10 mouse cellular contexts compared by ENCODE assay signal in the genomic region with DNA sequence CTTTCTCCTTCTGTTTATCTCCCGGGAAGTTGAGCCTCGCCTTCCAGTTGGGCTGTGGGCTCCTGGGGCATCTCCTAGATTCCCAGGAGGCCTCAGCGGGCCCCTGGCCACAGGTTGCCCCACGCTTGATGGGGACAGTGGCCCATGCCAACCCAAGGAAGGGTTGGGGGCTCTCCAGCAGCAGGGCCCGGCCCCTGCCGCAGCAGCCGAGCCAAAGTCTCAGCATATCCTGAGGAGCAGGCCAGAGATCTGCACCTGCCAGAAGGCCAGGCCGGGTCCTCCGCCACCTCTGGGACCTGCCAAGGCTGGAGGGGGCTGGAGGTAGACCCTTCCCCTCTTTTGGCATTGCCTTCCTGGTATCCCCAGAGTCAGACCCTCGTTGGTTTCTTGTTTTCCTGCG. TPM values are rescaled to one million over a fixed set of nuclear protein-coding genes. Genes with fewer than 3 reads are reported as not detected.
DNase-seq lines count a peak whose midpoint lies in the region; ATAC-seq and TF ChIP-seq lines count a peak whose summit lies in the region.
"Had no signal": no experiment of that assay in that cellular context is flagged by ENCODE, and none has a peak within 500 bp of the region (broad histone marks: within the 10 kb centered on the region; RNA-seq: fewer than 3 reads in every experiment).

No protein-coding gene starts in this region.

- peak overlapping the region; percentile 33; the same call in 1 of the 2 replicates for H3K4me3 ChIP-seq in kidney, postnatal 0 days (replicated peaks; ENCODE audit: low read depth, low read length)
- peak overlapping the region; percentile 63 for H3K4me3 ChIP-seq in forebrain, embryonic 11.5 days (ENCODE audit: low read depth, low read length)
- H3K4me3 ChIP-seq in limb, embryonic 10.5 days: peak overlapping the region; percentile 59; the same call in 1 of the 2 replicates
- H3K4me3 ChIP-seq in neural tube, embryonic 14.5 days (ENCODE audit: low read depth, low read length): peak overlapping the region; percentile 47

- H3K27me3 ChIP-seq in kidney, postnatal 0 days (ENCODE audit: insufficient read depth, low read length): peaks cover 39% of the 10 kb centered on the region
- H3K27me3 ChIP-seq in forebrain, embryonic 11.5 days (ENCODE audit: control insufficient read depth, insufficient read depth, low read length): peaks cover 51% of the 10 kb centered on the region
- H3K27me3 ChIP-seq in limb, embryonic 10.5 days (ENCODE audit: low read depth, poor library complexity, severe bottlenecking): peaks cover 77% of the 10 kb centered on the region
- H3K27me3 ChIP-seq in neural tube, embryonic 14.5 days (ENCODE audit: control insufficient read depth, insufficient read depth, low read length): peaks cover 4% of the 10 kb centered on the region

- H3K4me1 ChIP-seq in kidney, postnatal 0 days (replicated peaks; ENCODE audit: insufficient read depth, low read length): peaks cover 10% of the 10 kb centered on the region; the same call in 1 of the 2 replicates
- H3K4me1 ChIP-seq in forebrain, embryonic 11.5 days (replicated peaks; ENCODE audit: control insufficient read depth, insufficient read depth, low read length): peaks cover 3% of the 10 kb centered on the region; the same call in 1 of the 2 replicates
- H3K4me1 ChIP-seq in limb, embryonic 10.5 days: peaks cover 19% of the 10 kb centered on the region
- peaks cover 15% of the 10 kb centered on the region for H3K4me1 ChIP-seq in neural tube, embryonic 14.5 days (ENCODE audit: control insufficient read depth, insufficient read depth, low read length)

- H3K4me2 ChIP-seq in kidney, postnatal 0 days (ENCODE audit: low read length): peak overlapping the region; percentile 73
- H3K4me2 ChIP-seq in forebrain, embryonic 11.5 days (ENCODE audit: low read depth, low read length, severe bottlenecking): peak overlapping the region; percentile 86
- H3K4me2 ChIP-seq in neural tube, embryonic 14.5 days (ENCODE audit: low read depth, low read length): peak overlapping the region; percentile 86

- no peaks in the 10 kb centered on the region for H3K9me3 ChIP-seq in kidney, postnatal 0 days (replicated peaks; ENCODE audit: low read length)
- H3K9me3 ChIP-seq in forebrain, embryonic 11.5 days (ENCODE audit: control insufficient read depth, low read length): no peaks in the 10 kb centered on the region
- no peaks in the 10 kb centered on the region for H3K9me3 ChIP-seq in limb, embryonic 10.5 days (replicated peaks)
- H3K9me3 ChIP-seq in neural tube, embryonic 14.5 days (ENCODE audit: control insufficient read depth, low read length): no peaks in the 10 kb centered on the region

- WGBS in kidney, postnatal 0 days: 3% methylated on average over 11 of the region's 11 CpGs
- 2% methylated on average over 10 of the region's 11 CpGs for WGBS in forebrain, embryonic 11.5 days
- WGBS in limb, embryonic 10.5 days: under 1% methylated on average over 11 of the region's 11 CpGs
- WGBS in neural tube, embryonic 14.5 days: 1% methylated on average over 11 of the region's 11 CpGs

- no peak for ATAC-seq in kidney, postnatal 0 days (replicated peaks; ENCODE audit: low FRiP score, low read depth)
- ATAC-seq in forebrain, embryonic 11.5 days (replicated peaks; ENCODE audit: low FRiP score): no peak; the same call in 1 of the 2 replicates
- 0 out of 2 replicates have a peak, but pooled peaks have one; percentile 8 for ATAC-seq in neural tube, embryonic 14.5 days (ENCODE audit: low read depth)

- no peaks in the 10 kb centered on the region for H3K36me3 ChIP-seq in kidney, postnatal 0 days (ENCODE audit: insufficient read depth, low read length)
- no peaks in the 10 kb centered on the region for H3K36me3 ChIP-seq in forebrain, embryonic 11.5 days (ENCODE audit: control insufficient read depth, insufficient read depth, low read length)
- no peaks in the 10 kb centered on the region for H3K36me3 ChIP-seq in limb, embryonic 10.5 days
- no peaks in the 10 kb centered on the region for H3K36me3 ChIP-seq in neural tube, embryonic 14.5 days (ENCODE audit: control insufficient read depth, insufficient read depth, low read length)

- H3K27ac ChIP-seq in kidney, postnatal 0 days: no peak overlapping the region
- H3K27ac ChIP-seq in forebrain, embryonic 11.5 days (ENCODE audit: low read depth, low read length): no peak overlapping the region
- no peak overlapping the region for H3K27ac ChIP-seq in limb, embryonic 10.5 days
- H3K27ac ChIP-seq in neural tube, embryonic 14.5 days (ENCODE audit: low read depth, low read length): peak overlapping the region; percentile 55

- no peak for TF ChIP-seq CTCF in kidney, postnatal 0 days (IDR thresholded peaks at IDR 0.05; ENCODE audit: low read depth)

- DNase-seq in kidney, postnatal 0 days (ENCODE audit: low spot score): no peak
- no peak for DNase-seq in kidney, postnatal 36 days
- DNase-seq in forebrain, embryonic 11.5 days (ENCODE audit: low spot score): no peak
- DNase-seq in limb, embryonic 10.5 days (ENCODE audit: low spot score): no peak
- no peak for DNase-seq in T-cell, adult 2 months (ENCODE audit: low spot score)
- no peak for DNase-seq in layer of hippocampus, postnatal 10 days (ENCODE audit: low spot score in 2 of 2)
- DNase-seq in ovary, adult 18-20 months (ENCODE audit: low spot score): no peak
- DNase-seq: adrenal gland, adult 8-10 months; gastrocnemius, postnatal 36 days had no signal

- no peak overlapping the region for H3K9ac ChIP-seq in kidney, postnatal 0 days (ENCODE audit: low read depth, low read length)
- H3K9ac ChIP-seq in forebrain, embryonic 11.5 days (ENCODE audit: low read length): peak overlapping the region; percentile 54
- H3K9ac ChIP-seq in neural tube, embryonic 14.5 days (replicated peaks; ENCODE audit: low read depth, low read length): peak overlapping the region; percentile 70

RNA-seq across cellular contexts. Expression of gene Jph3, which starts 1.6 kb away (rescaled TPM):
- 0.37 and 0.41 TPM in 2 replicates for polyA plus RNA-seq in kidney, postnatal 0 days (2015; fragmentation: Nextera tagmentation; extraction: Ambion mirVana)
- polyA plus RNA-seq in forebrain, embryonic 11.5 days (2014; fragmentation: Nextera tagmentation; extraction: Ambion mirVana): 8.9 and 9.4 TPM in 2 replicates
- polyA plus RNA-seq in limb, embryonic 10.5 days (2016; fragmentation: Nextera tagmentation; extraction: Ambion mirVana): 0.65 and 0.69 TPM in 2 replicates
- polyA plus RNA-seq in neural tube, embryonic 14.5 days (2014; fragmentation: Nextera tagmentation; extraction: Ambion mirVana): 84.2 and 89.0 TPM in 2 replicates
- 100 to 1,000 TPM; 155 TPM for total RNA-seq in layer of hippocampus, postnatal 10 days (2021)
- total RNA-seq: gastrocnemius, postnatal 36 days had no signal
